In the genomic region with DNA sequence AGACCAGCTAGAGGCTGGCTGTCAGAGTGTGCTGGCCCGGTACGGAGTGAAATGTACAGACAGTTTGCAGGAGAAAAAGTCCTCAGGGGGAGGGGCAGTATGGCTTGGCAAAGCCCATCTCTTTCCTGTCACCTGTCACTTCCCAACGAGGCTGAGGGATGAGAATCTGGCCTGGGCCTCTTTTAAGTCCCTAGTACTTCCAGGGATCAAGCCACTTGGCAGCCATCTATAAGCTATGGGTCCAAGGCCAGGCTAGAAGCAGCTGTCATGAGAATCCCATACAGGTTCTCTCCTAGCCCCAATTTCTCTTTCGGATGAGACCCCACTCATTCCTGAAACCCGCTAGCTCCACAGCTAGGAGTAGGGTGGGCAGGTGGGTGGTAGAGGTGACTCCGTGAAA, we compare ENCODE assay signal across 16 mouse cellular contexts. TPM values are rescaled to one million over a fixed set of nuclear protein-coding genes. Genes with fewer than 3 reads are reported as not detected.
A peak's percentile ranks its signal among the peaks of the same experiment; 100 is the strongest.
DNase-seq lines count a peak whose midpoint lies in the region; ATAC-seq and TF ChIP-seq lines count a peak whose summit lies in the region.
"Had no signal": no experiment of that assay in that cellular context is flagged by ENCODE, and none has a peak within 500 bp of the region (broad histone marks: within the 10 kb centered on the region; RNA-seq: fewer than 3 reads in every experiment).

No protein-coding gene starts in this region.

- H3K36me3 ChIP-seq in small intestine, adult 2 months (ENCODE audit: control insufficient read depth, insufficient read depth, low read length) = peaks cover 14% of the 10 kb centered on the region
- no peaks in the 10 kb centered on the region for H3K36me3 ChIP-seq in forebrain, postnatal 0 days (ENCODE audit: insufficient read depth)
- H3K36me3 ChIP-seq: embryonic facial prominence, embryonic 12.5 days; forebrain, embryonic 12.5 days had no signal

- peak overlapping the region; percentile 100 for H3K27ac ChIP-seq in small intestine, adult 2 months (ENCODE audit: insufficient read depth, low read depth, low read length)
- no peak overlapping the region for H3K27ac ChIP-seq in forebrain, postnatal 0 days (ENCODE audit: low read depth, low read length)
- H3K27ac ChIP-seq: embryonic facial prominence, embryonic 12.5 days; forebrain, embryonic 12.5 days; hindbrain, embryonic 14.5 days; left cerebral cortex, adult 2 months had no signal

- DNase-seq in cerebellum, adult 11 months = peak; percentile 59
- DNase-seq in lung, postnatal 10 days = peak; percentile 1
- DNase-seq in lung, postnatal 36 days = no peak
- peak; percentile 73 to 78 for DNase-seq in cerebellum, postnatal 10 days
- no peak for DNase-seq in frontal cortex, adult 2 months (ENCODE audit: extremely low spot score in 1 of 2, low spot score in 1 of 2)
- DNase-seq in forebrain, postnatal 0 days = no peak
- DNase-seq: adrenal gland, postnatal 10 days; kidney, adult 2 months; lung, adult 18-20 months; thymus, adult 2 months had no signal

- H3K9ac ChIP-seq in forebrain, postnatal 0 days = no peak overlapping the region
- H3K9ac ChIP-seq: embryonic facial prominence, embryonic 12.5 days; forebrain, embryonic 12.5 days; hindbrain, embryonic 14.5 days had no signal

- no peak for TF ChIP-seq CTCF in small intestine, adult 2 months (IDR thresholded peaks at IDR 0.05; ENCODE audit: extremely low read depth, insufficient read length, insufficient replicate concordance, low read depth, low read length)
- TF ChIP-seq CTCF in forebrain, postnatal 0 days (IDR thresholded peaks at IDR 0.05; ENCODE audit: low read depth) = no peak

- ATAC-seq in cerebellum, adult (ENCODE audit: insufficient number of reproducible peaks, low FRiP score, low TSS enrichment) = no peak
- ATAC-seq in forebrain, postnatal 0 days = no peak

- H3K27me3 ChIP-seq in small intestine, adult 2 months (ENCODE audit: control insufficient read depth, insufficient read depth, low read length) = no peaks in the 10 kb centered on the region
- H3K27me3 ChIP-seq in forebrain, postnatal 0 days (ENCODE audit: insufficient read depth, low read length) = no peaks in the 10 kb centered on the region

- H3K4me3 ChIP-seq in small intestine, adult 2 months (ENCODE audit: low read depth, low read length) = peak overlapping the region; percentile 39
- H3K4me3 ChIP-seq in forebrain, postnatal 0 days (ENCODE audit: low read depth, low read length) = no peak overlapping the region
- H3K4me3 ChIP-seq: embryonic facial prominence, embryonic 12.5 days; forebrain, embryonic 12.5 days; left cerebral cortex, adult 2 months had no signal

- no peak overlapping the region for H3K4me2 ChIP-seq in forebrain, postnatal 0 days (ENCODE audit: low read depth)
- H3K4me2 ChIP-seq: embryonic facial prominence, embryonic 12.5 days; forebrain, embryonic 12.5 days; hindbrain, embryonic 14.5 days had no signal

- no peaks in the 10 kb centered on the region for H3K9me3 ChIP-seq in forebrain, postnatal 0 days (ENCODE audit: low read length)
- H3K9me3 ChIP-seq: embryonic facial prominence, embryonic 12.5 days; forebrain, embryonic 12.5 days had no signal

- WGBS in small intestine, adult 2 months = 52% methylated on average over 6 of the region's 6 CpGs
- WGBS in forebrain, postnatal 0 days = 68% methylated on average over 6 of the region's 6 CpGs

- peaks cover 35% of the 10 kb centered on the region for H3K4me1 ChIP-seq in small intestine, adult 2 months (ENCODE audit: control insufficient read depth, insufficient read depth, insufficient read length, low read length)
- H3K4me1 ChIP-seq in forebrain, postnatal 0 days (ENCODE audit: insufficient read depth) = peaks cover 6% of the 10 kb centered on the region; the same call in 1 of the 2 replicates

- no peak for TF ChIP-seq POLR2A in small intestine, adult 2 months (IDR thresholded peaks at IDR 0.05; ENCODE audit: low read depth, low read length)

RNA-seq across cellular contexts. Expression of a gene that starts 5.6 kb away (rescaled TPM):
- polyA plus RNA-seq in small intestine, adult 2 months (2012; rRNA removed) = 104 and 312 TPM in 2 replicates
- 13.3 and 15.2 TPM in 2 replicates for polyA plus RNA-seq in frontal cortex, adult 2 months (2012; rRNA removed)
- 17.8 and 20.6 TPM in 2 replicates for total RNA-seq in forebrain, postnatal 0 days (2014; rRNA removed)
- polyA plus RNA-seq in forebrain, postnatal 0 days (2015; fragmentation: Nextera tagmentation; extraction: Ambion mirVana) = 4.1 and 7.5 TPM in 2 replicates

RNA-seq across cellular contexts. Expression of a gene that starts 53.6 kb away (rescaled TPM):
- polyA plus RNA-seq in small intestine, adult 2 months (2012; rRNA removed) = 3.7 and 6.8 TPM in 2 replicates
- 3.0 and 4.2 TPM in 2 replicates for polyA plus RNA-seq in frontal cortex, adult 2 months (2012; rRNA removed)
- 0.77 and 1.5 TPM in 2 replicates for total RNA-seq in forebrain, postnatal 0 days (2014; rRNA removed)
- polyA plus RNA-seq in forebrain, postnatal 0 days (2015; fragmentation: Nextera tagmentation; extraction: Ambion mirVana) = 0.47 and 0.67 TPM in 2 replicates

Comparison
In these comparisons a context has a peak if more than half of its experiments do, and no peak if none do; other contexts are left out.
1. DNase-seq: peak in cerebellum, adult 11 months (single experiment), lung, postnatal 10 days (single experiment) and cerebellum, postnatal 10 days (2 of 2); none in lung, postnatal 36 days (single experiment), frontal cortex, adult 2 months (0 of 2) and forebrain, postnatal 0 days (single experiment).